Mouse (Mus musculus): ENCODE measurements around the gene Gm7137. TPM values are rescaled to one million over a fixed set of nuclear protein-coding genes. Genes with fewer than 3 reads are reported as not detected.
"Not testable (repeated sequence)": the region's sequence is repeated elsewhere in the genome, so short reads cannot be mapped to it uniquely, and the experiment has no call there.

Gm7137 gene
- total and polyA plus RNA-seq, 3 experiments, result not detected

DNA sequence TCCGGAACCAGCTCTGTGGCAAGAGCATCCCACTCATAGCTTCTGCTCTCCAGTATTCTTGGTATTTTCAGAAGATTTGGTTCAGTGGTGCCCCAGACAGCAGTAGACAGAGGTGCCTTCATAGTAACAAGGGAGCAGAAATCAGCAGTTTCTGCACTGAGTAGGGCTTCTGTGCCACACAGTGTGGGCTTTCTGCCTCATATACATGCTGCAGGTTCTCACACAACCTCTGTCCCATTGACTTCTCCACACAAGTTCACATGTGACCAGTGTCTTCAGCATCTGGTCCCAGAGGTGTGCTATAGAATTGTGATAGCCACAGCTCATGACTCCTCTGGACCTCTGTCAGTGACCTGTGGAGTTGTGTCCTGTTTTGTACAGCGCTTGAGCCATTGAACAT, 621 bp upstream of the Gm7137 start:
- no peak for TF ChIP-seq GATA2 (IDR thresholded peaks at IDR 0.05; ENCODE audit: borderline replicate concordance, low read depth, low read length)
- TF ChIP-seq POLR2AphosphoS5 (IDR thresholded peaks at IDR 0.05; ENCODE audit: insufficient replicate concordance, low read depth, low read length), result no peak
- no peak for TF ChIP-seq GATA1 (IDR thresholded peaks at IDR 0.05; ENCODE audit: borderline replicate concordance, low read length)
- TF ChIP-seq TAL1 (conservative IDR thresholded peaks at IDR 0.05; ENCODE audit: low read depth, low read length), result no peak
- no peak for TF ChIP-seq CTCF (IDR thresholded peaks at IDR 0.05; ENCODE audit: low read depth, low read length)
- DNase-seq (ENCODE audit: low spot score), result no peak
- H3K36me3 ChIP-seq (replicated peaks), result no peaks in the 10 kb centered on the region
- H3K9me3 ChIP-seq (replicated peaks), result no peaks in the 10 kb centered on the region
- H3K4me1 ChIP-seq (ENCODE audit: insufficient read depth, low read depth, low read length), result no peaks in the 10 kb centered on the region
- no peaks in the 10 kb centered on the region for H3K27me3 ChIP-seq (ENCODE audit: insufficient read depth, low read length)
- ATAC-seq (ENCODE audit: extremely low read depth, insufficient number of reproducible peaks, low FRiP score, poor library complexity, severe bottlenecking), result no peak
- no peak overlapping the region for H3K4me3 ChIP-seq (ENCODE audit: low read depth, low read length)

DNA sequence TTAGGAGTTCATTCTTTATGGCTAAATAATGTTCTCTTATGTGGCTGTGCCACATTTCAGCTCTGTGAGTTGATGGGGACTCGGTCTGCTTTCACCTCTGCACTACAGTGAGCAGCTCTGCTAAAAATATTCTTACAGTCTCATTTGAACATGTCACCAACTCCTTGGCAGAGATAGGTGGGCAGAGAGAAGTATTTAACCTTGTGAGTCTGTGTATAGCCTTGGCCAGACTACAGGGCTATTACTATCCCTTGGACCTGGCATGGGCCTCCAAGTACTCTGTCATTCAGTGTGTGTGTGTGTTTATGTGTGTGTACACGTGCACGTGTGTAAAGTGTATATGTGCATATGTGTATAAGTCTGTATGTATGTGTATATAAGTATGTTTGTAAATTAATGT, 4.6 kb downstream of the Gm7137 start:
- not testable (repeated sequence) for H3K9me3 ChIP-seq (replicated peaks); DNase-seq (ENCODE audit: low spot score); H3K36me3 ChIP-seq (replicated peaks); ATAC-seq (ENCODE audit: extremely low read depth, insufficient number of reproducible peaks, low FRiP score, poor library complexity, severe bottlenecking); H3K27me3 ChIP-seq (ENCODE audit: insufficient read depth, low read length); H3K4me3 ChIP-seq (ENCODE audit: low read depth, low read length); H3K4me1 ChIP-seq (ENCODE audit: insufficient read depth, low read depth, low read length)

- ATAC-seq (ENCODE audit: extremely low read depth, insufficient number of reproducible peaks, low FRiP score, poor library complexity, severe bottlenecking), result not testable (repeated sequence)
These were observed 5.6 kb downstream of the Gm7137 start, which contains the start of gene Gm3250 for GRCm38 (mm10) chr10:77782442-77782841. Gm3250 (minus strand) TSS chr10:77782542.

DNA sequence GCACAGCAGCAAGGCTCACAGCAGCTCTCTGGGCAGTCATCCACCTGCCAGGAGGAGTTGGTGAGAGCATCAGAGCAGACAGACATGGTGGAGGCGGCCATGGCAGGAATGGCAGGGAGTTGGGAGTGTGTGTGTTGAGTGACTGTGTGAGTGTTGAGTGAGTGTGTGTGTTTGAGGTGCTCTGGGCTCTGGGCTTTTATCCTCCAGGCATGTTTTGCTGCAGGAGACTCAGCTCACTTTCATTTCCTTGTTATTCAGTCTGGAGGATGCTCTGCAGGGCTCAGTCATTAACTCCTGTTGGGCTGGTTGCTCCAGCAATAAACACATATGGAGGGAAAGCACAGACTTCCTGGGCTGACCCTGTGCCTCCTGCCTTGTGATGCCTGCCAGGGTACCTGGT, 11.2 kb downstream of the Gm7137 start, which contains the start of gene Gm7138:
TSS of gene Gm7138 (minus strand) at position 101 of the 400 bp plus-strand sequence.
- H3K36me3 ChIP-seq (replicated peaks); H3K4me1 ChIP-seq (ENCODE audit: insufficient read depth, low read depth, low read length); H3K9me3 ChIP-seq (replicated peaks); H3K27me3 ChIP-seq (ENCODE audit: insufficient read depth, low read length); ATAC-seq (ENCODE audit: extremely low read depth, insufficient number of reproducible peaks, low FRiP score, poor library complexity, severe bottlenecking); H3K4me3 ChIP-seq (ENCODE audit: low read depth, low read length); DNase-seq (ENCODE audit: low spot score): not testable (repeated sequence)

More at GRCm38 (mm10) chr10:77782442-77782841, 5.6 kb downstream of the Gm7137 start, which contains the start of gene Gm3250:
- H3K27me3 ChIP-seq (ENCODE audit: insufficient read depth, low read length); DNase-seq (ENCODE audit: low spot score); H3K4me1 ChIP-seq (ENCODE audit: insufficient read depth, low read depth, low read length); H3K4me3 ChIP-seq (ENCODE audit: low read depth, low read length); H3K36me3 ChIP-seq (replicated peaks); H3K9me3 ChIP-seq (replicated peaks): not testable (repeated sequence)

- not testable (repeated sequence) for DNase-seq (ENCODE audit: low spot score); H3K4me3 ChIP-seq (ENCODE audit: low read depth, low read length); H3K36me3 ChIP-seq (replicated peaks); H3K27me3 ChIP-seq (ENCODE audit: insufficient read depth, low read length); H3K4me1 ChIP-seq (ENCODE audit: insufficient read depth, low read depth, low read length); ATAC-seq (ENCODE audit: extremely low read depth, insufficient number of reproducible peaks, low FRiP score, poor library complexity, severe bottlenecking); H3K9me3 ChIP-seq (replicated peaks)
These were observed 15.9 kb downstream of the Gm7137 start for GRCm38 (mm10) chr10:77772142-77772541.

DNA sequence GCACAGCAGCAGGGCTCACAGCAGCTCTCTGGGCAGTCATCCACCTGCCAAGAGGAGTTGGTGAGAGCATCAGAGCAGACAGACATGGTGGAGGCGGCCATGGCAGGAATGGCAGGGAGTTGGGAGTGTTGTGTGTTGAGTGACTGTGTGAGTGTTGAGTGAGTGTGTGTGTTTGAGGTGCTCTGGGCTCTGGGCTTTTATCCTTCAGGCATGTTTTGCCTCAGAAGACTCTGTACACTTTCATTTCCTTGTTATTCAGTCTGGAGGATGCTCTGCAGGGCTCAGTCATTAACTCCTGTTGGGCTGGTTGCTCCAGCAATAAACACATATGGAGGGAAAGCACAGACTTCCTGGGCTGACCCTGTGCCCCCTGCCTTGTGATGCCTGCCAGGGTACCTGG, 16.8 kb downstream of the Gm7137 start, which contains the start of gene Gm3238:
TSS of gene Gm3238 (minus strand) at position 101 of the 400 bp plus-strand sequence.
- not testable (repeated sequence) for ATAC-seq (ENCODE audit: extremely low read depth, insufficient number of reproducible peaks, low FRiP score, poor library complexity, severe bottlenecking)

GRCm38 (mm10) chr10:77769727-77770126, 18.3 kb downstream of the Gm7137 start:
- Histone ChIP-seq H3K4me1 (ENCODE audit: insufficient read depth, low read depth, low read length) (no peaks in the 10 kb centered on the region), H3K4me3 (ENCODE audit: low read depth, low read length) (no peak overlapping the region), H3K36me3 (replicated peaks) (no peaks in the 10 kb centered on the region), H3K9me3 (replicated peaks) (no peaks in the 10 kb centered on the region), H3K27me3 (ENCODE audit: insufficient read depth, low read length) (peaks cover 6% of the 10 kb centered on the region; the same call in 1 of the 2 replicates)
- no peak for TF ChIP-seq POLR2AphosphoS5 (IDR thresholded peaks at IDR 0.05; ENCODE audit: insufficient replicate concordance, low read depth, low read length)
- no peak for TF ChIP-seq GATA2 (IDR thresholded peaks at IDR 0.05; ENCODE audit: borderline replicate concordance, low read depth, low read length)
- DNase-seq (ENCODE audit: low spot score) (no peak), ATAC-seq (ENCODE audit: extremely low read depth, insufficient number of reproducible peaks, low FRiP score, poor library complexity, severe bottlenecking) (no peak)

More for the DNA sequence above, 16.8 kb downstream of the Gm7137 start, which contains the start of gene Gm3238:
- H3K36me3 ChIP-seq (replicated peaks); H3K4me3 ChIP-seq (ENCODE audit: low read depth, low read length); H3K9me3 ChIP-seq (replicated peaks); H3K27me3 ChIP-seq (ENCODE audit: insufficient read depth, low read length); DNase-seq (ENCODE audit: low spot score); H3K4me1 ChIP-seq (ENCODE audit: insufficient read depth, low read depth, low read length): not testable (repeated sequence)

DNA sequence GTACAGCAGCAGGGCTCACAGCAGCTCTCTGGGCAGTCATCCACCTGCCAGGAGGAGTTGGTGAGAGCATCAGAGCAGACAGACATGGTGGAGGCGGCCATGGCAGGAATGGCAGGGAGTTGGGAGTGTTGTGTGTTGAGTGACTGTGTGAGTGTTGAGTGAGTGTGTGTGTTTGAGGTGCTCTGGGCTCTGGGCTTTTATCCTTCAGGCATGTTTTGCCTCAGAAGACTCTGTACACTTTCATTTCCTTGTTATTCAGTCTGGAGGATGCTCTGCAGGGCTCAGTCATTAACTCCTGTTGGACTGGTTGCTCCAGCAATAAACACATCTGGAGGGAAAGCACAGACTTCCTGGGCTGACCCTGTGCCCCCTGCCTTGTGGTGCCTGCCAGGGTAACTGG, 28.4 kb downstream of the Gm7137 start, which contains the start of gene Gm3233:
TSS of gene Gm3233 (minus strand) at position 101 of the 400 bp plus-strand sequence.
- not testable (repeated sequence) for H3K4me1 ChIP-seq (ENCODE audit: insufficient read depth, low read depth, low read length); H3K36me3 ChIP-seq (replicated peaks); DNase-seq (ENCODE audit: low spot score); H3K9me3 ChIP-seq (replicated peaks); H3K4me3 ChIP-seq (ENCODE audit: low read depth, low read length); ATAC-seq (ENCODE audit: extremely low read depth, insufficient number of reproducible peaks, low FRiP score, poor library complexity, severe bottlenecking); H3K27me3 ChIP-seq (ENCODE audit: insufficient read depth, low read length)
